Mouse (Mus musculus) embryonic facial prominence, embryonic 15.5 days (tissue): ENCODE measurements around the gene Mpp4. TPM values are rescaled to one million over a fixed set of nuclear protein-coding genes. Genes with fewer than 3 reads are reported as not detected.

Experiments used
- ATAC-seq: fragments of 200-750 bp; cut with Nextera tagmentation; 2 replicates; pipeline ENCODE4 v1.8.0; 2017; ENCODE audit warnings: low read depth, moderate TSS enrichment; ENCODE audit not compliant: insufficient number of reproducible peaks, low FRiP score, low TSS enrichment
- H3K27ac ChIP-seq: fragments of 300-500 bp; sonication (generic); replicated peaks from 2 replicates; pipeline ENCODE4 v1.5.1; 2015; ENCODE audit warnings: mild to moderate bottlenecking, inconsistent platforms
- H3K27me3 ChIP-seq: fragments of 300-500 bp; sonication (generic); 2 replicates; pipeline ENCODE4 v1.6.1; 2015; ENCODE audit warnings: inconsistent platforms
- H3K36me3 ChIP-seq: fragments of 300-500 bp; sonication (generic); 2 replicates; pipeline ENCODE4 v1.6.1; 2015; ENCODE audit warnings: mild to moderate bottlenecking, inconsistent platforms
- H3K4me1 ChIP-seq: fragments of 300-500 bp; sonication (generic); 2 replicates; pipeline ENCODE4 v1.6.1; 2015; ENCODE audit warnings: inconsistent platforms
- H3K4me2 ChIP-seq: fragments of 300-500 bp; sonication (generic); replicated peaks from 2 replicates; pipeline ENCODE4 v1.6.1; 2015; ENCODE audit warnings: mild to moderate bottlenecking, inconsistent platforms
- H3K4me3 ChIP-seq: fragments of 300-500 bp; sonication (generic); replicated peaks from 2 replicates; pipeline ENCODE4 v1.5.1; 2015; ENCODE audit warnings: mild to moderate bottlenecking, inconsistent platforms
- H3K9ac ChIP-seq: fragments of 300-500 bp; sonication (generic); 2 replicates; pipeline ENCODE4 v1.6.1; 2015; ENCODE audit warnings: inconsistent platforms
- H3K9me3 ChIP-seq: fragments of 300-500 bp; sonication (generic); replicated peaks from 2 replicates; pipeline ENCODE4 v1.6.1; 2016; ENCODE audit warnings: inconsistent platforms
- WGBS: fragments of 180-500 bp; shearing (Covaris S2); methylation state at CpG from one replicate; pipeline ENCODE4 v1.1.7; 2015; 5-methylcytosine and 5-hydroxymethylcytosine counted together
- polyA plus RNA-seq: library from polyadenylated mRNA; unstranded; fragments of >200 nt; fragmentation: Nextera tagmentation; extraction: Ambion mirVana; gene quantifications from 2 replicates; pipeline ENCODE4 v1.2.1, GENCODE M21; 2015

Gene Mpp4
- polyA plus RNA-seq, 1 experiment from 2014 or later, result 0.23 TPM

DNA sequence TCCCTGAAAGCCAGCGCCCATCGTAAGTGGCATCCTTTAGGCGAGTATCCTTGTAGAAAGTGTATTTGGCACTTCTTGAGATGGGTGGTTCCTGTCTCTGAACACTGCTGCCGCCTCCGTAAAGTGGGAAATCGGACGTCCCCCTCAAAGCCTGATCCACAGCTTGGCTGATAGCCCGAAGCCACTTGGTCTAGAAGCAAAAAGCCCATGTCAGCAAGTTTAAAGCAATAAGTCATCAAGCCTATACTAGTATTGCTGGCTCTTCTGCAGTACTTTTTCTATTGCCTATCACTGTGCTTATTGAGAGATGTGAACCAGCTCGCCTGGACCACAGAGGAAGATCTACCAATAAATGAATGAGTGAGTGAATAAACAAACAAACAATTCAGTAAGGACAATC is 22.2 kb upstream of the Mpp4 start:
- H3K4me1 ChIP-seq, result no peaks in the 10 kb centered on the region
- no peak overlapping the region for H3K9ac ChIP-seq
- H3K27me3 ChIP-seq, result no peaks in the 10 kb centered on the region
- no peak overlapping the region for H3K4me2 ChIP-seq
- peaks cover 24% of the 10 kb centered on the region for H3K36me3 ChIP-seq
- no peaks in the 10 kb centered on the region for H3K9me3 ChIP-seq
- 86% methylated on average over 9 of the region's 9 CpGs for WGBS
- no peak overlapping the region for H3K4me3 ChIP-seq
- ATAC-seq, result no peak
- H3K27ac ChIP-seq, result no peak overlapping the region

DNA sequence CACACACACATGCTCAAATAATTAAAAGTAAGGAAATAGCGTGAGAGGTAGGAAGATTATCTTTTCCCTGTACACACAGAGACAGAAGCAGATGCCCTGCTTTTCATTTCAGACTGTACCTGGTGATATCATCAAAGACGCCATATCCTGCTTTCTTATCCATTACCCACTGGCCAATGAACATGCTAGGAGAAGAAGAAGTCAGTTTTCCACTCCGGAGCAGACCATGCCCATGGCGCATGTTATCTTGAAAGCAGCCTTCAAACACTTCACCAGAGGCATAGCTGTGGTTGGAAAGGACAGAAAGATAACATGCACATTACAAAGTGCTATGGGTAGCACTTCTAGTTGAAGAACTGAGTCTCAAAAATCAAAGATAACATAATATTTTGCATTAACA is 19.9 kb upstream of the Mpp4 start:
- H3K4me1 ChIP-seq, result no peaks in the 10 kb centered on the region
- H3K9ac ChIP-seq, result no peak overlapping the region
- no peak overlapping the region for H3K4me3 ChIP-seq
- H3K27ac ChIP-seq, result no peak overlapping the region
- peaks cover 42% of the 10 kb centered on the region for H3K36me3 ChIP-seq
- no peak overlapping the region for H3K4me2 ChIP-seq
- H3K27me3 ChIP-seq, result no peaks in the 10 kb centered on the region
- H3K9me3 ChIP-seq, result no peaks in the 10 kb centered on the region
- ATAC-seq, result no peak
- WGBS, result 95% methylated on average over 4 of the region's 4 CpGs

DNA sequence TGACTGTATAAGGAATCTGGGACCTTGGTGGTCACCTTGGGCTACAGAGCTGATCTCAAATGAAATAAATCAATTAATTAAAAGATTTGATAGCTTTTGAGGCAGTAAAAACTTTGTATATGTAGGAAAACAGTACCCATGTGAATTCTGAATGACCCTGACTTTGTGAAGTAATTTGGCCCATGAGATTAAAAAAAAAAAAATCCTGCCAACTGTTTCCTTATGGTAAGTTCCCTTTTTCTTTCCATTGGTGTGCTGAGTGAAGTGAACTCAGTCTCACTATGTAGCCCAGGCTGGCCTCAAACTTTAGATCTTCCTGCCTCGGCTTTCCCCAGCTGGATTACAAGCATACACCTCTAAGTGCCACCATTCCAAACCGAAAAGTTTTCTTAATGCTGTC is 19.2 kb upstream of the Mpp4 start:
- H3K4me3 ChIP-seq, result no peak overlapping the region
- 87% methylated on average over 2 of the region's 2 CpGs for WGBS
- no peak overlapping the region for H3K9ac ChIP-seq
- H3K27ac ChIP-seq, result no peak overlapping the region
- no peak overlapping the region for H3K4me2 ChIP-seq
- no peaks in the 10 kb centered on the region for H3K27me3 ChIP-seq
- peaks cover 47% of the 10 kb centered on the region for H3K36me3 ChIP-seq
- H3K4me1 ChIP-seq, result no peaks in the 10 kb centered on the region
- no peak for ATAC-seq
- no peaks in the 10 kb centered on the region for H3K9me3 ChIP-seq

DNA sequence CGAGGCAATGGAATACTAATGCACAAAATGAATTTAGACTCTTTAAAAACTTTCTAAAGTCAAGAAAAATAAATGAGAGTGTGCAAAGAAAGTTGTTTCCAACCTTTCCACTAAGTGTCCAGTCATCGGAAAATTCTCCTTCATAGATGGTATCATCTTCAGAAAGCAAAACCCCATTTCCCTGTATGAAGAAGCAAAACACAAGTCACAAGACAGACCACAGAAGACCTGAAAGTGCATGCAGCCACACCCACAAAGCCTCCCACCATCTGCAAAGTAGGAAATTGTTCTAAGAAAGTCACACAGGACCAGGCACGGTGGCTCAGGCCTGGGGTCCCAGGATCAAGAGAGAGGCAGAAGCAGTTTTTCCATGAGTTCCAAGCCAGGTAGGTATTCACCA is 16.8 kb upstream of the Mpp4 start:
- no peak overlapping the region for H3K9ac ChIP-seq
- ATAC-seq, result no peak
- no peak overlapping the region for H3K27ac ChIP-seq
- no peak overlapping the region for H3K4me3 ChIP-seq
- H3K4me2 ChIP-seq, result no peak overlapping the region
- no peaks in the 10 kb centered on the region for H3K27me3 ChIP-seq
- WGBS, result 88% methylated on average over 3 of the region's 3 CpGs
- peaks cover 43% of the 10 kb centered on the region for H3K36me3 ChIP-seq
- no peaks in the 10 kb centered on the region for H3K9me3 ChIP-seq
- no peaks in the 10 kb centered on the region for H3K4me1 ChIP-seq

DNA sequence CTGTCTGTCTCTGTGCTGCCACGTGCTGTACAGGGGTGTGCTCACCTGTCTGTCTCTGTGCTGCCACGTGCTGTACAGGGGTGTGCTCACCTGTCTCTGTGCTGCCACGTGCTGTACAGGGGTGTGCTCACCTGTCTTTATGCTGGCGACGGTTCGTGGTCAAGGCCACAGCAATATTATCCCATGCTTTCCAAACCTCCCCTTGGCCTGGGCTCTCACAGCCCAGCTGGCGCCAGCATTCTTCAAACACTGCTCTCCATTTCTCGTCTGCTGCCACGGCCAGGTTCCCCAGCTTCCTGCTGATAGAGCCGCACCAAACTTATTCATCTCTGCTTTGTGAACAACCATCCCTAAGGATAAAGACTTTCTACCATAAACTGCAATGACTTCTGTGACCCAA is 15.2 kb upstream of the Mpp4 start:
- no peak overlapping the region for H3K4me2 ChIP-seq
- no peaks in the 10 kb centered on the region for H3K4me1 ChIP-seq
- no peak overlapping the region for H3K27ac ChIP-seq
- H3K36me3 ChIP-seq, result peaks cover 41% of the 10 kb centered on the region
- H3K9ac ChIP-seq, result no peak overlapping the region
- ATAC-seq, result no peak
- H3K9me3 ChIP-seq, result no peaks in the 10 kb centered on the region
- WGBS, result 91% methylated on average over 10 of the region's 10 CpGs
- H3K4me3 ChIP-seq, result no peak overlapping the region
- H3K27me3 ChIP-seq, result no peaks in the 10 kb centered on the region

DNA sequence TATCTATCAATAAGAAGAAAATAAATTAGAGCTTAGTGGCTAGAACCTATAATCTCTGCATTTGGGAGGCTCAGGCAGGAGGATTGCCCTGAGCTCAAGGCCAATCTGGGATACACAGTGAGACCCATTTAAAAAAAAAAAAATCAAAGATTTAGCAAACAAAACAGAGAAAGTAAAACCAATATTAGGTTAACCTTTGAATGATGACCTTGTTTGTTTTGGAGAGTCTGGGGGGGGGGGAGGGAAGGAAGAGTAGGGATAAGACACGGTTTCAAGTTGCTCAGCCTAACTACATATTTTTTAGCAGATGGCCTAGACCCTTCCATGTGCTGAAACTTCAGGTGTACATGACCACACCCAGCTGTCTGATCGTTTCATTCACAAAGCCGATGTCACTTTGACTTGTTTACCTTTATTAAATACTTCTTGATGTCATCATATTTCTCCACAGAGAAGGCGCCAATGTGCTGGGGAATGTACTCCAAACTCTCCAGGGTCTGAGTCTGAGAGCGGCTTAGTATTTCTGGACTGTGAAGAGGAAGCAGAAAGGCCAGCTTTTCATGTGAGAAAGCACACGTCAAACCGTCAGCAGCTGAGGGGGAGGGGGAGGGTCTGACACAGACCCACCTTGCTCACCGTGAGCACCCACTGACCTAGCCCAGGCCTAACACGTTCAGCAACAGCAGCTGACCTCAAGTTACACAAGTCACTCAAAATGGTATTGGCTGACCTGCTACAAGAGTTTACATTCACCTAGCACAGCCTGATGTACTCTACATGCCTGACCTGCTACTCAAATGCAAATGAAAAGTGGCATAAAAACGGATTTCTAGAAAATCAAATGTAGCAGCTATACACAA is 11.6 kb upstream of the Mpp4 start:
- Histone ChIP-seq H3K4me3 (no peak overlapping the region), H3K9ac (no peak overlapping the region), H3K4me2 (no peak overlapping the region), H3K27me3 (no peaks in the 10 kb centered on the region), H3K4me1 (no peaks in the 10 kb centered on the region), H3K9me3 (no peaks in the 10 kb centered on the region), H3K36me3 (peaks cover 42% of the 10 kb centered on the region), H3K27ac (no peak overlapping the region)
- WGBS, result 67% methylated on average over 10 of the region's 10 CpGs
- no peak for ATAC-seq

DNA sequence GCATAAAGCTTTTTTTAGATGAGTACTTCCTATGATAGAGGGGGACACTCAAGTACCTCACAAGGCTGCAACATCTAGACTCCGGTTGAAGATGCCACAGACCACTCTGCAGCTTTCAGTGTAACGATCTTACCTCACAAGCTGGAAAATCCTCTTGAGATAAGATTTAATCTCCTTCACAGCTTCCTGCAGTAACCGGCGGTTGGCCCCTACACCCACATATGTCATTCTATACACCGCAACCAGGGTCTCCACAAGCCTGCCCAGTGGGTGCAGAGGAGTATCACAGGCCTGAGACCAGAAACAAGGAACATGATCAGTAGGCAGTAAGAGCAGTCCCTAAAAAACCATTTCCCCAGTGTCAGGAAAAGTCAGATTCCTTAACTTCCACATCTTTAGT is 9.8 kb upstream of the Mpp4 start:
- WGBS, result 77% methylated on average over 5 of the region's 5 CpGs
- Histone ChIP-seq H3K36me3 (peaks cover 32% of the 10 kb centered on the region), H3K27me3 (no peaks in the 10 kb centered on the region), H3K4me3 (no peak overlapping the region), H3K27ac (no peak overlapping the region), H3K9ac (no peak overlapping the region), H3K4me2 (no peak overlapping the region), H3K4me1 (no peaks in the 10 kb centered on the region), H3K9me3 (no peaks in the 10 kb centered on the region)
- no peak for ATAC-seq

DNA sequence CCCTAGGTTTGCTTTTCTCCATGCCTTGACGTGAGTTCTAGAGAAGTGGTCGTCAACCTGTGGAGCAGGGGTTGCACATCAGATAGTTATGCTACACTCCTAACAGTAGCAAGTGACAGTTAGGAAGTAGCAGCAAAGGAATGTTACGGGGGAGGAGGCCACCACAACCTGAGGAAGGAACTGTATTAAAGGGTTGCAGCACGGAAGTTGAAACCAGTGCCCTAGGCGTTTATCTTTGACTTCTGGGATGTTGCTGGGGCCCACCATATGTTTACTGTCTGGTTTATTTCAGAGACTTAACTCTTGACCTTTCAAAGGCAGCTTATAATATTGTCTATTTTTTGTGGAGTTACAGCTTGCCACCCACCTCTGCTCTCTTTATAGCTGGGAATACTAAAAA is 8.7 kb upstream of the Mpp4 start:
- Histone ChIP-seq H3K9me3 (no peaks in the 10 kb centered on the region), H3K9ac (no peak overlapping the region), H3K27me3 (no peaks in the 10 kb centered on the region), H3K36me3 (peaks cover 36% of the 10 kb centered on the region), H3K4me2 (no peak overlapping the region), H3K4me1 (no peaks in the 10 kb centered on the region), H3K4me3 (no peak overlapping the region), H3K27ac (no peak overlapping the region)
- WGBS, result 51% methylated on average over 5 of the region's 5 CpGs
- ATAC-seq, result no peak

DNA sequence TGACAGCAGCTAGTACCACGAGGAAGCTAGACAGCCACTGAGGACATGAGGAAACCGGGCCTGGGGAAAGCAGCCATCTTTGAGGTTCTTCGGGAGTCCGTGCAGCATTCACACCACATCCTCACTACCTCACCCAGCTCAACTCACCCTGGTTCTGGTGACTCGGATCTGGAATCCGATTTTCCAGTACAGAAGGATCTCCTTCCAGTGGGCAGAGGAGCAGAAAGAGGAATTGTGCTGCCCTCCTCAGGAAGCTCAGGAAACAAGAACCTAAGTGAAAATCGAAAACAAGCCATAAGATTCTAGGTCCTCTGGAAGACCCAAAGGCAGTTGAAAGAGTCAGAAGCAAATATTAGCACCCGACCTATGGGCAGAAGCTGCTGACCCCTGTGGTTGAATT is 7.1 kb upstream of the Mpp4 start:
- Histone ChIP-seq H3K27me3 (no peaks in the 10 kb centered on the region), H3K9me3 (no peaks in the 10 kb centered on the region), H3K9ac (no peak overlapping the region), H3K4me2 (no peak overlapping the region), H3K36me3 (peaks cover 40% of the 10 kb centered on the region), H3K4me1 (no peaks in the 10 kb centered on the region), H3K4me3 (no peak overlapping the region), H3K27ac (no peak overlapping the region)
- no peak for ATAC-seq
- 78% methylated on average over 8 of the region's 8 CpGs for WGBS

DNA sequence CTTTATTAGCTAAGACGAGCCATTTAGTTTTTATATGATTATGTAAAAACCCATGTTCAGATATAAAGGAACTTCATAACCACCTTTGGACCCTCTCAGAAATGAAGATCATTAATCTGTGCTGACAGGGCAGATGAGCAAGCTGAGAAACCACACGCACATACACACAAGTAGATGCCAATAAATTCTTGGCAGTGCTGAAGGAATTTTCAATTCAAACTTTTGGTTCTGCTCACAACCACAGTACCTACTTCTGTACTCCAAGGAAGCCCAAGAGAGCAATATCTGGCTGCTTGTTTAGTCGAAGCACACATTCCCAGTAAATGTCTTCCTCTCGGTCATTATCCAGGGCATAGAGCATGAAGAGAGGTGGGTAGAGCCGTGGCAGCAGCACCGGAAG is 6.4 kb upstream of the Mpp4 start:
- Histone ChIP-seq H3K4me2 (no peak overlapping the region), H3K9me3 (no peaks in the 10 kb centered on the region), H3K4me3 (no peak overlapping the region), H3K27me3 (no peaks in the 10 kb centered on the region), H3K36me3 (peaks cover 37% of the 10 kb centered on the region), H3K4me1 (no peaks in the 10 kb centered on the region), H3K27ac (no peak overlapping the region), H3K9ac (no peak overlapping the region)
- ATAC-seq, result no peak
- 80% methylated on average over 6 of the region's 6 CpGs for WGBS

DNA sequence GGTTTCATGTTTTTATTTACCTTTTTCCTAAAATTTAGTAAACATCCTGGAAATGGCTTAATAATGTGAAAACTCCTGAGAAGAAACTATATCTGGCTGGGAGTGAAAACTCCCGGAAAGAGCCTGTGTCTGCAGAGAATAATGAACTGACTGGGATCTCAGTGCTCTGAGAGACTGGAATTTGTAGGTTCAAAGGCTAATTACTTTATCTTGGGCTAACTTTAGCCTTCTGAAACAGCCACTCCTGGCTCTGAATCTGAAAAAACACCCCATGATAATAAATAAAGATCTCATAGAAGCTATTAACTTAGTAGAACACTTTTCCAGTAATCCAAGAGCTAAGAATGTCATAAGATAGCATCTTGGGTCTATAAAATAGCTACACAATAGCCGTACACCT is 5.4 kb upstream of the Mpp4 start:
- WGBS, result 81% methylated on average over 2 of the region's 2 CpGs
- Histone ChIP-seq H3K4me3 (no peak overlapping the region), H3K36me3 (peaks cover 37% of the 10 kb centered on the region), H3K27me3 (no peaks in the 10 kb centered on the region), H3K4me2 (no peak overlapping the region), H3K9me3 (no peaks in the 10 kb centered on the region), H3K4me1 (no peaks in the 10 kb centered on the region), H3K27ac (no peak overlapping the region), H3K9ac (no peak overlapping the region)
- ATAC-seq, result no peak
